Mouse (Mus musculus): ENCODE measurements around the gene Bola3.

Bola3 gene

GRCm38 (mm10) chr6:83395544-83396229, 46.7 kb downstream of the Bola3 start:
- DNase-seq (ENCODE audit: low spot score in 2 of 2) = peak; percentile 56 to 70

GRCm38 (mm10) chr6:83396711-83397110, 47.8 kb downstream of the Bola3 start:
- no peak for DNase-seq (ENCODE audit: low spot score in 2 of 2)

GRCm38 (mm10) chr6:83397728-83398127, 48.8 kb downstream of the Bola3 start:
- no peak for DNase-seq (ENCODE audit: low spot score in 2 of 2)

GRCm38 (mm10) chr6:83399790-83400189, 50.8 kb downstream of the Bola3 start:
- no peak for DNase-seq (ENCODE audit: low spot score in 2 of 2)

- DNase-seq (ENCODE audit: low spot score in 2 of 2) = no peak
These were observed 54.5 kb downstream of the Bola3 start for GRCm38 (mm10) chr6:83403481-83403880.

GRCm38 (mm10) chr6:83404571-83404970, 55.6 kb downstream of the Bola3 start:
- no peak for DNase-seq (ENCODE audit: low spot score in 2 of 2)

GRCm38 (mm10) chr6:83405511-83406064, 56.6 kb downstream of the Bola3 start:
- DNase-seq (ENCODE audit: low spot score in 2 of 2) = no peak

GRCm38 (mm10) chr6:83408510-83408909, 59.6 kb downstream of the Bola3 start:
- DNase-seq (ENCODE audit: low spot score in 2 of 2) = no peak

All from spleen, postnatal 4 days (tissue).